Mouse (Mus musculus) midbrain, embryonic 13.5 days (tissue): ENCODE results near the gene Galc. TPM values are rescaled to one million over a fixed set of nuclear protein-coding genes. Genes with fewer than 3 reads are reported as not detected.
A peak's percentile ranks its signal among the peaks of the same experiment; 100 is the strongest.

ENCODE experiments used
- ATAC-seq: fragments of 200-750 bp; cut with Nextera tagmentation; 2 replicates; pipeline ENCODE4 v1.8.0; 2017; ENCODE audit warnings: mild to moderate bottlenecking, moderate TSS enrichment, moderate library complexity
- H3K27ac ChIP-seq: fragments of 300-500 bp; sonication (generic); 2 replicates; pipeline ENCODE4 v1.5.1; 2015; ENCODE audit warnings: inconsistent platforms, mild to moderate bottlenecking, moderate library complexity
- H3K27me3 ChIP-seq: fragments of 300-500 bp; sonication (generic); 2 replicates; pipeline ENCODE4 v1.6.1; 2015; ENCODE audit warnings: mild to moderate bottlenecking, inconsistent platforms
- H3K36me3 ChIP-seq: fragments of 300-500 bp; sonication (generic); 2 replicates; pipeline ENCODE4 v1.6.1; 2015; ENCODE audit warnings: mild to moderate bottlenecking, inconsistent platforms
- H3K4me1 ChIP-seq: fragments of 300-500 bp; sonication (generic); replicated peaks from 2 replicates; pipeline ENCODE4 v1.6.1; 2015; ENCODE audit warnings: inconsistent platforms
- H3K4me2 ChIP-seq: fragments of 300-500 bp; sonication (generic); replicated peaks from 2 replicates; pipeline ENCODE4 v1.6.1; 2015; ENCODE audit warnings: moderate library complexity, mild to moderate bottlenecking, inconsistent platforms
- H3K4me3 ChIP-seq: fragments of 300-500 bp; sonication (generic); replicated peaks from 2 replicates; pipeline ENCODE4 v1.5.1; 2015; ENCODE audit warnings: mild to moderate bottlenecking, inconsistent platforms
- H3K9ac ChIP-seq: fragments of 300-500 bp; sonication (generic); replicated peaks from 2 replicates; pipeline ENCODE4 v1.6.1; 2015; ENCODE audit warnings: mild to moderate bottlenecking, inconsistent platforms
- H3K9me3 ChIP-seq: fragments of 300-500 bp; sonication (generic); 2 replicates; pipeline ENCODE4 v1.6.1; 2016; ENCODE audit warnings: mild to moderate bottlenecking, inconsistent platforms
- WGBS: fragments of 180-500 bp; shearing (Covaris S2); methylation state at CpG from one replicate; pipeline ENCODE4 v1.1.7; 2015; 5-methylcytosine and 5-hydroxymethylcytosine counted together
- polyA plus RNA-seq: library from polyadenylated mRNA; unstranded; fragments of >200 nt; fragmentation: Nextera tagmentation; extraction: Ambion mirVana; gene quantifications from 2 replicates; pipeline ENCODE4 v1.2.1, GENCODE M21; 2015

The Galc gene
- 11.5 and 11.6 TPM in 2 replicates for polyA plus RNA-seq

DNA sequence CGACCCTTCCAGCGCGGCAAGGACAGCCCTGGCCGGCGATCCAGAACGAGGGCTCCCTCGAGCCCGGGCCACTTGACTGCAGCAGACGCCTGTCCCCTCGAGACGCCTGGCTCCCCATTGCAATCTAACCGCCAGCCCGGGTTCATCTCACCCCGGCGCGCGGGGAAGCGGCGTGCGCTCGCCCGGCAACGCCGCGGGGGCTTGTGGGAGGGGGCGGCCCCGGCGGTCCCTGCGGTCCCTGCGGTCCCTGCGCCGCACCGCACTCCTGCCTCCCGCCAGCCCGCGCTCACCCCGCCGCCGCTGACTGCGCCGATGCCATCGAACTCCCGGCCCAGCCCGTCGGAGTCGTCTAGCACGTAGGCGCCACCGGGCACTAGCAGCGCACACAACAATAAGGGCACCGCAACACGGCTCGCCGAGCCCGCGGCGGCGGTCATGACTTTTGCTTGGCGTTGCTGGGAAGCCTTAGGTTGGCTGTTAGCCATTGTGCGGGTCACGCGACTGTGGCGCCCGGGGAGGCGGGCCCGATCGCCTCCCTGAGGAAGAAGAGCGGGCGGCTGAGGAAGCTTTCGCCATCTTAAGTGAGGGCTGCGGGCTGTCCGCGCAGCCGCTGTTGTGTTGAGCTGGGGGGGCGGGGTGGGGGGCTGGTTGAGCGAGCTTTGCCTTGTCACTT is at the start of gene Galc:
Gene Galc, minus strand, starts transcription at position 615 of the 673 bp plus-strand sequence.
- peak within 1 kb of the TSS; percentile 98 for H3K27ac ChIP-seq
- H3K4me2 ChIP-seq = peak within 1 kb of the TSS; percentile 61
- WGBS = under 1% methylated on average over 67 of the region's 76 CpGs
- no peaks in the 10 kb centered on the region for H3K27me3 ChIP-seq
- H3K9me3 ChIP-seq = no peaks in the 10 kb centered on the region
- peaks cover 12% of the 10 kb centered on the region for H3K4me1 ChIP-seq
- H3K36me3 ChIP-seq = 0 out of 2 replicates have a peak, but pooled peaks cover 3% of the 10 kb centered on the region
- ATAC-seq = peak; percentile 95
- peak within 1 kb of the TSS; percentile 74 for H3K4me3 ChIP-seq
- peak within 1 kb of the TSS; percentile 93 for H3K9ac ChIP-seq

DNA sequence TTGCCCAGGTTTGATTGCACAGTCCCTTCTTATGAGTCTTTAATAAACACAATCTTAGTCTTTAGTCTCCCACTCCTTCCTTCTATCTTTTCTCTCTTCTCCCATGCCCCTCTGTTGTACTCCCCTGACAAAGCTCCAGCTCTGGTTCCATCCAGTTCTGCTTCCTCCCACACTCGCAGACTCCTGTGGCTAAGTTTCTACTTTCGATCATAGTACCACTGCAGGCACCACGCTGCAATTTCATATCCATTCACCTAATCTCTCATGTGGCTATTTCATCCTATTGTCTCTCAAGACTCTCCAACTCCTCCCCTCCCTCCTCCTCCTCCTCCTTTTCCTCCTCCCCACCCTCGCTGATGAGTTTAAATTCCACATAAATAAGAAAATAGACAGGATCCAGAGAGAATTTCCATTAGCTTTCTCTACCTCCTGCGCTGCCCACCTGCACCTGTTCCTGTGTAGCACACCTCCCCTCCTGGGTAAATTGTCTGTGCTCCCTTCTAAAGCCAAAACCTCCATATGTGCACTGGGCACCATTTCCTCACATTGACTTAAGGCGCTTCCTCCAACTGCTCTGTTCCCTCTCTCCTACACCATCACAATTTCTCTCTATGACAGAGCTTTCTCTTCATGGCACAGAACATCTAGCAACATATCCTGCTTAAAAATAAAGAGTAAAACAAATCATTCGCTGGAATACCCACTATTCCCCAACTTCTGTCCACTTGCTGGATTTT is 48.1 kb upstream of the Galc start:
- H3K27me3 ChIP-seq = no peaks in the 10 kb centered on the region
- WGBS = 87% methylated on average over 7 of the region's 7 CpGs
- H3K27ac ChIP-seq = no peak overlapping the region
- H3K4me2 ChIP-seq = no peak overlapping the region
- no peaks in the 10 kb centered on the region for H3K9me3 ChIP-seq
- H3K36me3 ChIP-seq = no peaks in the 10 kb centered on the region
- no peak overlapping the region for H3K9ac ChIP-seq
- peaks cover 3% of the 10 kb centered on the region; the same call in 1 of the 2 replicates for H3K4me1 ChIP-seq
- ATAC-seq = no peak
- no peak overlapping the region for H3K4me3 ChIP-seq

GRCm38 (mm10) chr12:98303013-98303412 is 43.8 kb upstream of the Galc start:
- Histone ChIP-seq H3K27ac (no peak overlapping the region), H3K4me1 (peaks cover 3% of the 10 kb centered on the region; the same call in 1 of the 2 replicates), H3K27me3 (no peaks in the 10 kb centered on the region), H3K9ac (no peak overlapping the region), H3K4me3 (no peak overlapping the region), H3K4me2 (no peak overlapping the region), H3K36me3 (no peaks in the 10 kb centered on the region), H3K9me3 (no peaks in the 10 kb centered on the region)
- 52% methylated on average over 1 of the region's 1 CpGs for WGBS
- ATAC-seq = no peak

DNA sequence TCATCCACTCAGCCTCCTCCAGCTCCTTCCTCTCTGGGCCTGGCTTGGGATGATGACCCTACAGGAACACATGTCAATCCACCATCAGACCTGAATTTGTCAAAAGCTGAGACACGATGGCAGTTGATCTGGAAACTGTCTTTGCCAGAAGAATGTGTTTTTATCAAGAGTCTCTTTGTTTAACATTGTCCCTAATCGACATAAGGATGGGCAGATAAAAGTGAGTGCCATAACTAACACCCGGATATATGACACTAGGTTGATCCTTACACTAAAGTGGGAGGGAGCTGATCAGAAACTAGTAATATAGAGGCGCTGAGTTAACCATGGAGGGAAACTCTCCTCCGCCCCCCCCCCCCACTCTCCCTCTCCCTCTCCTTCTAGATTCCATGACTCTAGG is 42.7 kb upstream of the Galc start:
- H3K4me1 ChIP-seq = peaks cover 3% of the 10 kb centered on the region; the same call in 1 of the 2 replicates
- ATAC-seq = no peak
- no peak overlapping the region for H3K27ac ChIP-seq
- H3K9ac ChIP-seq = no peak overlapping the region
- no peaks in the 10 kb centered on the region for H3K27me3 ChIP-seq
- H3K9me3 ChIP-seq = no peaks in the 10 kb centered on the region
- no peak overlapping the region for H3K4me3 ChIP-seq
- WGBS = 88% methylated on average over 5 of the region's 5 CpGs
- no peaks in the 10 kb centered on the region for H3K36me3 ChIP-seq
- no peak overlapping the region for H3K4me2 ChIP-seq

GRCm38 (mm10) chr12:98294241-98294640 is 35.0 kb upstream of the Galc start:
- Histone ChIP-seq H3K27ac (no peak overlapping the region), H3K4me2 (no peak overlapping the region), H3K36me3 (no peaks in the 10 kb centered on the region), H3K27me3 (no peaks in the 10 kb centered on the region), H3K4me1 (no peaks in the 10 kb centered on the region), H3K9ac (no peak overlapping the region), H3K9me3 (no peaks in the 10 kb centered on the region), H3K4me3 (no peak overlapping the region)
- ATAC-seq = no peak
- WGBS = 90% methylated on average over 2 of the region's 2 CpGs

DNA sequence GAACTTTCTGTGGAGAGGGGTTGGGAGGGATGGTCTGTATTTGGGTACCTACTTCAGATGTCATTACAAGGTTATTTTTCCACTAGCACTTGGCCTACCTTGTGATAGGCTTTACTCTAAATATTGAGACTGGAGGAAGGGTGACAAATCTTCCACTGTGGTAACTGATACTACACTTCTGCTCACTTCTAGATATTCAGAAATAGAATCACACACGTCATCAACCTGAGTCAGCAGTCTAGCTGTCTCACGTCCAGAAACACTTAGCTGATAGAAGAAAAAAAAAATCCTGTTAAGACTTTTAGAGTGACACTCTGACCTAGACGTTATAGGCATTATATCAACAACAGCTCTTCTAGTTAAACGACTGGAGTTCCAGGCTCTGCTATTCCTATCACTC is 33.0 kb upstream of the Galc start:
- Histone ChIP-seq H3K36me3 (no peaks in the 10 kb centered on the region), H3K27me3 (no peaks in the 10 kb centered on the region), H3K9me3 (no peaks in the 10 kb centered on the region), H3K27ac (no peak overlapping the region), H3K4me1 (no peaks in the 10 kb centered on the region), H3K4me3 (no peak overlapping the region), H3K9ac (no peak overlapping the region), H3K4me2 (no peak overlapping the region)
- WGBS = 87% methylated on average over 4 of the region's 4 CpGs
- ATAC-seq = no peak

DNA sequence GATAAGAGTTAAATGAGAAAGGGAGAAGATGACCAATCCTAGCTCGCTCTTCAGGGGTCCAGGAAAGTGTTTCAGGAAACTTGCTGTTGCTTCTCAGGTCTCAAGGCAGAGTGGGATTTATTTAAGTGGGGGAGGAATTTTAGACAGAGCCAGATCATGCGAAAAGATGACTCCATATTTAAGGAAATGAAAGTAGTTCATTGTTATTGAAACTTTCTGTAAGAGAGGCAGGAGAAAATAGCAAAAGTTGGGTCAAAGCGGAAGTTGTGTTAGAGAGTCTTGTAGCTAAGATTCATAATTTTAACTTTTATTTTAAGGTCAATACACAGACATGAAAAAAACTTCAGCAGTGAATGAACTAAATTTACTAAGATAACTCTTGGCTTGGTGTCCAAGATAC is 31.2 kb upstream of the Galc start:
- H3K9ac ChIP-seq = no peak overlapping the region
- no peaks in the 10 kb centered on the region for H3K27me3 ChIP-seq
- no peaks in the 10 kb centered on the region for H3K9me3 ChIP-seq
- no peak overlapping the region for H3K27ac ChIP-seq
- no peak overlapping the region for H3K4me3 ChIP-seq
- H3K4me1 ChIP-seq = no peaks in the 10 kb centered on the region
- WGBS = 88% methylated on average over 3 of the region's 3 CpGs
- no peak for ATAC-seq
- H3K4me2 ChIP-seq = no peak overlapping the region
- no peaks in the 10 kb centered on the region for H3K36me3 ChIP-seq

DNA sequence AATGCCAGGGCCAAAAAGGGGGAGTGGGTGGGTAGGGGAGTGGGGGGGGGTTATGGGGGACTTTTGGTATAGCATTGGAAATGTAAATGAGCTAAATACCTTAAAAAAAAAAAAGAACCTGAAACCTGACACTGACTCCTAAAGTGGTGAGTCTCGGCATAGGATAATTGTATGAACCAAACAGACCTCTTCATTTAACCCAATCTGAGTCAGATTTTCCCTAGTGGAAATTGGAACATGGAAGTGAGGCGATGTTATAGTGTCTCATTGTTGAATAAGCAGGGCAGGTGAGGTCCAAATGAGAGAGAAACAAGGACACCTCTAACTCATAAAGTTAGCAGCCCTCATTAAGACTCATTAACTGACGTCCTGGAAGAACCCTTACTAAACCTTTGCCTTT is 25.2 kb upstream of the Galc start:
- H3K27me3 ChIP-seq = no peaks in the 10 kb centered on the region
- no peak overlapping the region for H3K27ac ChIP-seq
- no peak overlapping the region for H3K4me3 ChIP-seq
- no peak overlapping the region for H3K9ac ChIP-seq
- no peak overlapping the region for H3K4me2 ChIP-seq
- H3K36me3 ChIP-seq = no peaks in the 10 kb centered on the region
- no peak for ATAC-seq
- 0 out of 2 replicates have a peak, but pooled peaks cover 3% of the 10 kb centered on the region for H3K4me1 ChIP-seq
- H3K9me3 ChIP-seq = no peaks in the 10 kb centered on the region
- WGBS = 86% methylated on average over 3 of the region's 3 CpGs

- H3K27ac ChIP-seq = no peak overlapping the region
- 0 out of 2 replicates have a peak, but pooled peaks cover 4% of the 10 kb centered on the region for H3K4me1 ChIP-seq
- H3K4me2 ChIP-seq = no peak overlapping the region
- H3K9ac ChIP-seq = no peak overlapping the region
- no peaks in the 10 kb centered on the region for H3K27me3 ChIP-seq
- H3K4me3 ChIP-seq = no peak overlapping the region
- WGBS = 73% methylated on average over 3 of the region's 3 CpGs
- no peaks in the 10 kb centered on the region for H3K36me3 ChIP-seq
- no peak for ATAC-seq
- H3K9me3 ChIP-seq = no peaks in the 10 kb centered on the region
Measured at GRCm38 (mm10) chr12:98283487-98283860, 24.2 kb upstream of the Galc start.

- ATAC-seq = no peak
- no peak overlapping the region for H3K9ac ChIP-seq
- H3K36me3 ChIP-seq = no peaks in the 10 kb centered on the region
- no peaks in the 10 kb centered on the region for H3K9me3 ChIP-seq
- H3K27ac ChIP-seq = no peak overlapping the region
- no peak overlapping the region for H3K4me3 ChIP-seq
- no peak overlapping the region for H3K4me2 ChIP-seq
- 84% methylated on average over 14 of the region's 14 CpGs for WGBS
- H3K27me3 ChIP-seq = no peaks in the 10 kb centered on the region
- H3K4me1 ChIP-seq = 0 out of 2 replicates have a peak, but pooled peaks cover 4% of the 10 kb centered on the region
Measured at GRCm38 (mm10) chr12:98282776-98283486, 23.7 kb upstream of the Galc start.

- no peak overlapping the region for H3K27ac ChIP-seq
- ATAC-seq = no peak
- H3K9ac ChIP-seq = no peak overlapping the region
- no peak overlapping the region for H3K4me2 ChIP-seq
- H3K9me3 ChIP-seq = no peaks in the 10 kb centered on the region
- H3K4me1 ChIP-seq = 0 out of 2 replicates have a peak, but pooled peaks cover 4% of the 10 kb centered on the region
- no peaks in the 10 kb centered on the region for H3K36me3 ChIP-seq
- no peak overlapping the region for H3K4me3 ChIP-seq
- H3K27me3 ChIP-seq = no peaks in the 10 kb centered on the region
- 76% methylated on average over 8 of the region's 8 CpGs for WGBS
Measured at GRCm38 (mm10) chr12:98280996-98281395, 21.7 kb upstream of the Galc start.

GRCm38 (mm10) chr12:98280530-98280929 is 21.3 kb upstream of the Galc start:
- Histone ChIP-seq H3K27ac (no peak overlapping the region), H3K27me3 (no peaks in the 10 kb centered on the region), H3K36me3 (no peaks in the 10 kb centered on the region), H3K9ac (no peak overlapping the region), H3K4me3 (no peak overlapping the region), H3K4me2 (no peak overlapping the region), H3K4me1 (0 out of 2 replicates have a peak, but pooled peaks cover 4% of the 10 kb centered on the region), H3K9me3 (no peaks in the 10 kb centered on the region)
- ATAC-seq = peak; percentile 62; the same call in 1 of the 2 replicates
- WGBS = 36% methylated on average over 5 of the region's 5 CpGs
